Mouse (Mus musculus) lung, postnatal 0 days (tissue): ENCODE data around the gene Atp1a1.

ENCODE experiments used
- CTCF ChIP-seq: IDR thresholded peaks from 2 replicates; pipeline ENCODE4 v1.5.1; 2016; ENCODE audit warnings: antibody characterized with exemption, mild to moderate bottlenecking
- EP300 ChIP-seq: IDR thresholded peaks from 2 replicates; pipeline ENCODE4 v1.6.1; 2016; ENCODE audit warnings: antibody characterized with exemption, mild to moderate bottlenecking, control low read depth

- TF ChIP-seq CTCF, result no peak
- TF ChIP-seq EP300, result no peak
Measured at GRCm38 (mm10) chr3:101571515-101572130, 32.9 kb downstream of the Atp1a1 start.
